Mouse (Mus musculus) left cerebral cortex, postnatal 25 days (tissue): ENCODE results near the gene Sec31a. TPM values are rescaled to one million over a fixed set of nuclear protein-coding genes. Genes with fewer than 3 reads are reported as not detected.
A peak's percentile ranks its signal among the peaks of the same experiment; 100 is the strongest.

Experiments
- DNase-seq, 2 experiments: peaks; one replicate each; pipeline ENCODE4 v3.0.0; 2022; ENCODE audit warnings: low spot score in 2 of 2, mixed read lengths in 1 of 2
- intact Hi-C: fragments of 180-260 bp; cut with DNase I; formaldehyde crosslinking; loops from one replicate; pipeline ENCODE4 v1.15.1; 2025
- total RNA-seq, 2 experiments: library from RNA; stranded (reverse); gene quantifications; 2 replicates each; pipeline ENCODE4 v1.2.3; 2021

Sec31a gene
- total RNA-seq, 2 experiments from 2014 or later, result 108 to 112 TPM

DNA sequence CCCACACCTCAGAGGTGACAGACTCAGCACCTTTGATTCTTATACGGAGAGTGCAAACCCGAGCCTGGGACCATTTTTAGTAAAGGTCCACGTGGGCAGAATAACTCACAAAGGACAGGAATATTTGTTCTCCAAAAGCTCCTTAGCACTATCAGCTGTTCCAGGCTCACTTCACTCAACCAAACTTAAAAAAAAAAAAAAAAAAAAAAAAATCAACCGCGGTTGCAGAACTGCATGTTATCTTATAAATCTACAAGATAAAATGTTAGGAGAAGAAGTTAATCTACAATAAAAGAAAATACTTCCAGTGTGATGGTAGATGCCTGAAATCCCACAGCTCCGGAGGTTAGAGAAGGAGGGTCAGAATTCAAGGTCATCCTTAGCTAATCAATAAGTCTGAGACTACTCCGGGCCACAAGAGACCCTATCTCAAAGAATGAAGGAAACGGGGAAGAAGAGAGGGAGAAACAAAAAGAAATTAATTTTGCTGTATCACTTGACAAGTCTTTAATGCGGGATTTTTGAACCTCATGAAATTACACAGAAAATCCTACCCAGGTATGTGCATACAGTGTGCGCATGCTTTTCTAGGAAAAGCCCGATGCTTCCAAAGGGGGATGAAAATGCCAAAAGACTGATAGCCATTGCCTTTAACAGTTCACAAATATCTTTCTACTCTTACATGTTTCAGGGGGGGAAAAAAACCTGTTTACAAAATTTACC is 1.4 kb downstream of the Sec31a start:
- no peak for DNase-seq
- intact Hi-C loops, result loop anchor here (5.0 to 10.0 kb wide), 3 partner anchors 103 to 440 kb away; partner anchors contain the start of genes 4930524J08Rik, Cops4, Helq and Hnrnpd

- DNase-seq, result no peak
- intact Hi-C loops, result loop anchor here (10.0 kb wide), 1 partner anchor 438 kb away; the partner anchor contains the start of genes 4930524J08Rik and Hnrnpd
Observed at GRCm38 (mm10) chr5:100412886-100413285, 3.1 kb downstream of the Sec31a start.

GRCm38 (mm10) chr5:100410281-100410680 is 5.8 kb downstream of the Sec31a start:
- no peak for DNase-seq
- intact Hi-C loops, result loop anchor here (10.0 kb wide), 1 partner anchor 435 kb away; the partner anchor contains the start of genes 4930524J08Rik and Hnrnpd

DNA sequence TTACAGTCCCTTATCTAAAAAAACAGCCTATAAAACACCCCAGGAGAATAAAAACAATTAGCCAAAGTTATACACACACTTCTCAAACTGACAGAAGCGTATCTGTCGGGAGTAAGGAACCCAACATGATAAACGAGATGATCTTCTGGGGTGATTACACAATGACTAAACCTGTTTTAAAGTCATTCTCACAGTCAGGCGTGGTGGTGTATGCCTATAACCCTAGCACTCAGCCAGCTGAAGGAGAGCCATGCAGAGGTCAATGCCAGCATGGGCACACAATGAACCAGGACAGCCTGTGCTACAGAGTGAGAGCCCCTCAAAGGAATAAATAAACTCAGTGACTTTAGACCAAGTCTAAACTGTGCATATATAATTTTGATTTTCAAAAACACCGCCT is 7.5 kb downstream of the Sec31a start:
- intact Hi-C loops, result no loop called here
- DNase-seq, result no peak

- intact Hi-C loops, result no loop called here
Observed at GRCm38 (mm10) chr5:100396753-100397152, 19.3 kb downstream of the Sec31a start.

DNA sequence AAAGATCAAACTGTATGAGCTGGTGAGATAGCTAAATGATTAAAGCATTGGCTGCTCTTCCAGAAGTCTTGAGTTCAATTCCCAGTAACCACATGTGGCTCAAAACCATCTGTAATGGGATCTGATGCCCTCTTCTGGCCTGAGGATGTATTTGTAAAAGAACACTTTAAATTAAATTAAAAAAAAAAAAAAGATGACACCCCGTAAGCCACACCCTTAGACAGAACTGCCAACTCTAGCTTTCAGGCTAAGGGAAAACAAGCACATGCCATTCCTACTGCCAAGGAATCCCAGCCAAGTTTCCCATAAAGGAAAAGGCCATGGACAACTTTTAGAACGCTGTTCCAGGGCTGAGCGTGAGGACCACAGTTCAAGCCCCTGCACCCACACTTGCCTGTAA is 22.4 kb downstream of the Sec31a start:
- intact Hi-C loops, result no loop called here
- no peak for DNase-seq

More at GRCm38 (mm10) chr5:100396753-100397152, 19.3 kb downstream of the Sec31a start:
- DNase-seq, result peak in 1 of 2 experiments; percentile 67

DNA sequence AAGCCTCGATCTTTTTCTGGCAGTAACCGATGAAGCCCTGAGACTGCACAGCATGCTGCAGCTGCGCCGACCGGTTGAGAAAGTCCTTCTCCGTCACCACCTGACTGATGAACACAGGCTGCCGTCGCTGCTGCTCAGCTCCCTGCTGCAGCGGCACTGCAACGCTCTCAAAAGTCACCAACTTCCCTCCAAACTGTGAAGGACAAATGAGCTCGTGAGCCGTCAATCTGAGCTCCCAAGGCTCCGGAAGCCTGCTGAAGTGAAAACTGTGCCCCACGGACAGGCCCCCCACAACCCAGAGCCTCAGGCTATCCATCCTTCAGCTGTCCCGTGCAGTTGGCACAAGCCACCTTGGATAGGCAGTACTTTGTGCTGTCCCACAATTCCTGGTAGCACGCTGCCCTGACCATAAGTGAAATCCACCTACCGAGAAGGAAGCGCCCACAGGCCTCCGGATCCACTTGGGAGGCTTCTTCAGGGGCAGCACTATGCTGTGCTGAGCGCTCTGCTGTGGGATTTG is 23.5 kb downstream of the Sec31a start:
- intact Hi-C loops, result no loop called here
- DNase-seq, result no peak

DNA sequence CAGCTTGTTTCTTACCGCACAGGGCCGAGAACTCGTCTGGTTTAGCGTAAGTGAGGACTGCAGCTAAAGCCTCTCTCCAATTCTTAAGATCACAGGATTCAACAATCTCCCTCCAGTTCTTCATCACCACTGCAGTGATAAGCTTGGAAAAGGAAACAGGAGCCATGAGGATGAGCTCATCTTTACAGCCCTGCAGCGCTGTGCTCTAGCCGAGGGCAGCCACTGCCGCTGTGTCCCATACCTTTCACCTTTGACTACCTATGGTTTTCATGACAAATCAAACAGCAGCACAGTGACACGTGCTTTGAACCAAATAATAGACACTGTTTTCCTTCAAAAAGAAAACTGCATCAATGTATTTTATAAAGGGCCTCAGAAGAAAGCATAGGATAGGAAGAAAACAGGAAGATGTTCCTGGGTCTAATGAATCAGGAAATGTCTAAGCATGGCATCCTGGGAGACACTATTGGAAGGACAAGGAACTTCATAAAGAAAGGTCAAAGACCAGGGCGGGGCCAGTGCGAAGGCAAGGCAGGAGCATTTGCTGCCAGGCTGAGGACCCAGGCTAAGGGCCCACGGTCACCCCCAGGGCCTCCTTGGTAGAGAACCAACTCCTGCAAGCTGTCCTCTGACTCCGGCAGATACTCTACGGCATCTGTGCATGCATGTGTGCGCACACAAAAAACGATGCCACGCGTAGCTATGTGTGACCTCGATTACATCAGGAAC is 32.1 kb downstream of the Sec31a start:
- intact Hi-C loops, result no loop called here
- DNase-seq, result no peak

DNA sequence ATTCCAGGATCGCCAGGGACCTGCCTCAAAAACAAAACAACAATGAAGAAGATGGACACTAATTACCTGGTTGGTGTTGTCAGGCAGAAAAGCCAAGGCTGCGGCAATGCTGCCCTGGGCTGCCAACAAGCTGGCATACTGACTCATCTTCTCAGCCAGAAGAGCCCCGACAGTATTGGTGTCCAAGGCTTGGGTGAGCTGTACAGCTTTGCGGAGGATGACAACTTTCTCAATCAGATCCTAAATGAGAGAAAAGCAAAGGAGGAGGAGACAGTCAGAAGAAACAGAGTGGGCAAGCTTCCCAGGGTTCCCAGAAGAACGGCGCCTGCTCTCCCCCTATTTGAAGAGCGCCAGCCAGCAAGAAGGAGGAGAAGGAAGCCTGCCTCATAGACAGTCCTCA is 34.9 kb downstream of the Sec31a start:
- peak; percentile 55 to 89 for DNase-seq
- intact Hi-C loops, result no loop called here

DNA sequence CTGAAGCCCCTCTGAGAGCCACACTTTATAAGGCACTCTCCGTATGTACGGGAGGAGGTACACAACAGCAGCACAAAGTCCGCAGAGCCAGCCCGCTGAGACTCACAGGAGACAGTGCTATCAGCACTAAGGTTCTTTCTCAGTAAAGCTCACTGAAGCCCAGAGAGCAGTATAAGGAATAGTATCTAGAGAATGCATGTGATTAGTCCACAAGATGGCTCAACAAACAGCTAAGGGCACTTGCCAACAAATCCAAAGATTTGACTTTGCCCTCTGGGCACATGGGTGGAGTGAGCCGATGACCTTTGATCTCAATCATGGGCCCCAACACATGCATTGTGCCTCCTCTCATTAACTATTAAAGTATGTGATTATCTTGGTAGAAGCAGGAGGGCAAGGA is 35.8 kb downstream of the Sec31a start:
- DNase-seq, result no peak
- intact Hi-C loops, result no loop called here

DNA sequence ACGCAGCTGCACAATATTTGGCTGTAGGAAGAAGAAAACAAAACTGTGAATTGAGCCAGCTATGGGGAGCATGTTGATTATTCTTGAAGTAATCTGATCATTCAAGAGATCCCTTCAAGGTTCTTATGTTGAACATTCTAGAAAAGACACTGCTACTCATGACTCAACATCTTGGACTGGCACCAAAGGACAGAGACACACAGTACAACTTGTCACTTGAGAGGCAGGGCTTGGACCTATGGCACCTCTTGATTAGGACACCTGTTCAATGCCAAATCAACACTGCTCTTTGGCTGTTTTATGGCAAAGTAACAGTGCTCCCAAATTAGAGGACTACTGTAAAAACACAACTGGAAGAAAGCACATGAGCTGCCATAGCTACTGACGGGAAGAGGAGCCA is 37.1 kb downstream of the Sec31a start:
- intact Hi-C loops, result no loop called here
- DNase-seq, result no peak

GRCm38 (mm10) chr5:100378211-100378610 is 37.8 kb downstream of the Sec31a start:
- intact Hi-C loops, result no loop called here
- peak in 1 of 2 experiments; percentile 52 for DNase-seq

- DNase-seq, result no peak
- intact Hi-C loops, result no loop called here
Observed at GRCm38 (mm10) chr5:100377376-100377775, 38.7 kb downstream of the Sec31a start.

DNA sequence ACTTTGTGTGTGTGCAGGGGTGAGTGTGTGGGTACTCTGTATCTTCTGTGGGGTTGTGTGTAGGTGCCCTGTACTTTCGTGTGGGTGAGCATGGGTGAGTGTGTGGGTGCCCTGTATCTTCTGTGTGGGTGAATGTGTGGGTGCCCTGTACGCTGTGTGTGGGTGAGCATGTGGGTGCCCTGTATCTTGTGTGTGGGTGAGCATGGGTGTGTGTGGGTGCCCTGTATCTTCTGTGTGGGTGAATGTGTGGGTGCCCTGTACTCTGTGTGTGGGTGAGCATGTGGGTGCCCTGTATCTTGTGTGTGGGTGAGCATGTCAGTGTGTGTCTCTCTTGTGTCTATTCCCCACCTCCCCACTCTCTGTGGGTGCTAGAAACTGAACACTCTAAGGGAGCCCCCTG is 41.3 kb downstream of the Sec31a start:
- DNase-seq, result no peak
- intact Hi-C loops, result loop anchor here (5.0 kb wide), 1 partner anchor 302 kb away; no protein-coding TSS in a partner anchor

DNA sequence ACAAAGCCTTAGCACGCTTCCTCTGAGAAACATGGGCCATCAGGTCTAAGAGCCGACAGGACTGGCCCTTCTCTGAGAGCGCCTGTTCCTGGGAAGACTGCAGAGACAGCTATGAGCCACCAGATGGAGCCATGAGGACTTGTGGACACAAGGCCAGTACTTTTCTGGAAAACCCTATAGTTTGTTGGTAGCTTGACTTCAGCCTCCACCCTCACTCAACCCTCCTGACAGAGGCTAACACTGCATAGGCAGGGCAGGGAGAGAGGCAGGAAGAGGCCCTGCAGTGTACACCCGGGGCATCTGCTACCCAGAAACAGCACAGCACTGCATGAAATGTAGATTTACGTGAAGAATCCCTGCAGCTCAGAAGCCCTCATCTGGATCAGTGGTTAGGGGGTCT is 42.1 kb downstream of the Sec31a start:
- intact Hi-C loops, result loop anchor here (5.0 kb wide), 1 partner anchor 302 kb away; no protein-coding TSS in a partner anchor
- DNase-seq, result peak; percentile 59 to 61

DNA sequence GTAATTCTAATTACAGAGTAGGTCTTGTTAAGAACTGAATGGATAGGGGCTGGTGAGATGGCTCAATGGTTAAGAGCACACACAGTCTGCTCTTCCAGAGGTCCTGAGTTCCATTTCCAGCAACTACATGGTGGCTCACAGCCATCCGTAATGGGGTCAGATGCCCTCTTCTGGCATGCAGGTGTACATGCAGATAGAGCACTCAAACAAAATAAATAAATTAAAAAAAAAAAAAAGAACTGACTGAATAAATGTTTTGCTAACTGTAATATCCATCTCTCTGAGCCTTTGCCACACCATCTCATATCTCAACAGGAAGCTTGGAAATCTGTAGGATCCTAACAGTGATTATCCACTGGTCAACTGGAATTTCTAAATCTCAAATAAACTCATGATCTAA is 45.1 kb downstream of the Sec31a start:
- no peak for DNase-seq
- intact Hi-C loops, result loop anchor here (5.0 kb wide), 1 partner anchor 299 kb away; no protein-coding TSS in a partner anchor

GRCm38 (mm10) chr5:100369825-100370459 is 46.1 kb downstream of the Sec31a start:
- DNase-seq, result no peak
- intact Hi-C loops, result loop anchor here (5.0 kb wide), 1 partner anchor 298 kb away; no protein-coding TSS in a partner anchor

DNA sequence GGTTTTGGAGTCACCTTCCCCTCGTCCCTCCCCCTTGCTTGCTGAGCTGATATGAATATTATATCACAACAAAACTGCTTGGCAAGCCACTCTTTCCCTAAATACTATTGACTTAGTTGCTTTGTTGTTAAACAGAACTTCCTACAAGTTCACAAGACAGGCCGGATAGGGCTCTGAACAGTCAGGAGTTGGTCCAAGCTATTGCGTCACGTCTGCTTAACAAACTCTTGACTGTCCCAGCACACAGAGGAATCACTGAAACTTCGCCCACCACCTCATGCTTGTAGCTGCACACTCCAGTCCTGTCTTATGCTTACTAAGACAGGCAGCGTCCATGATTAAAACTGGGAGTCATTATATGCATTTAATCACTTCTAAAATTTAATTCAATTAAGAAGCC is 46.9 kb downstream of the Sec31a start:
- DNase-seq, result no peak
- intact Hi-C loops, result no loop called here

DNA sequence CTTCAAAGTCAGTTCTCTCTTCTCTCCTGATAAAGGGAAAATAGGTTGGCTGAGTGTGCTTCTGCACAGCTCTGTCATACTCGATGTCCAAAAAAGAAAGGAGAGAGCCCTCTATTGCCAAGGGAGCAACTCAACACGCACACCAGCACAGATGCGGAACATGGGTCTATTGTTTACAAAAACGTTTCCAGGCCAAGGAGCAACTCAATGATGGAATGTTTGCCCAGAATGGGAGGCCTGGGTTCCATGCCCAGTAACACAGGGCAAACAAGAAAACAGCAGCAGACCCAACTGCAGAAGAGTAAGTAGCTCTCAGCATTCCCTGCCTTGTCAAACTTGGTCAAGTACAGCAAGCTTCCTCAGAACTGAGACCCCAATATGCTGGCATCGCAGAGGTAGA is 47.5 kb downstream of the Sec31a start:
- intact Hi-C loops, result no loop called here
- DNase-seq, result no peak

DNA sequence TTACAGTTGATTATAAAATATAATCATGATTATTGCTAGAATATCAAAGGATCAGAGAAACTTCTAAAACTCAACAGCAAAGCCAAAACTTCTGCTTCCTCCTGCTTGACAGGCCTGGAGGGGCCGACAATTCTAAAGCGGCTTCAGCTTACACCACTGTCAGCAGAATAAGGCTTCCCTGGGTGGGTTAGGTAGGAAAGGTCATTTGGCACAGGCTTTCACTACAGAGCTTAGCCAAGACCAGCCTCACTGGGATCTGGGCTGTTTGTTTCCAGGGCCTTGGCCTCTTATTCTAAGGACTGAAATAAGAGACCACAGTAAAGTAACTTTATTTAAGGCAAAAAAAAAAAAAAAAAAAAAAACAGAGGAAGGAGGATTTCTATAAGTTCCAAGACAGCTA is 49.0 kb downstream of the Sec31a start:
- DNase-seq, result no peak
- intact Hi-C loops, result no loop called here
